Mouse (Mus musculus): ENCODE results near the gene Ripor3. TPM values are rescaled to one million over a fixed set of nuclear protein-coding genes. Genes with fewer than 3 reads are reported as not detected.

The Ripor3 gene
- total RNA-seq (2023), result not detected

DNA sequence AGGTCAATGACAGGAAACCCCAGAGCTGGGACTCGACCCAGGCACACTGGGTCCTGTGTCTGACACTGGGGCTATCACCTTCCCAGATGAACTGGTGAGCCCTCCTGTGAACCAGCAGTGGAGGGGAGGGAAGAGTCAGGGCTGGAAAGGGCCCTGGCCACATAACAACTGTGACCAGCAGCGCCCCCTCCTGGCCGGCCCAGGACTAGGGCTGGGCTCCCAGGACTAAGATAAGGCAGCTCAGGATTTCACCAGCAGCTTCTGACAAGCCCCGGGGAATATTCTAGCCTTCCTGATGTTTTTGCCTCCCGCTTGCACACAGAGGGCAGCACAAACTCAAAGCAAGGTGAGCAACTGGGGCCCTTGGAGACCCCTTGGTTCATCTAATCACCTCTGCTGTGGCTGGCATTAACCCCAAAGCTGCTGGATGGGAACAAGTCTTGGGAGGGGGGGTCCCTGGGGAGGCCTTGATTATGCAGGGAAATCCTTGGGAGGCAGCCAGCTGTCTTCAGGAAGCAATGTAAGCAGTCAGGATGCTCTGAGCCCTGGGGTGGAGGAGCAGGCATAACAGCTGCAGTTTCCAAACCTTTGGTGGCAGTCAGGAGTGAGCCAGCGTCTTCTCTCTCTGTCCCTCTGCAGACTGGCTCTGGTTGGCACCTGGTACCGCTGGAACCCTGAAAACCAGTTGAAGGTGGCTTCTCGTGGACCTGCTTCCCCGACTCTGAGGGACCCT, at the start of gene Ripor3:
Gene Ripor3, minus strand, starts transcription at position 683 of the 733 bp plus-strand sequence.

DNA sequence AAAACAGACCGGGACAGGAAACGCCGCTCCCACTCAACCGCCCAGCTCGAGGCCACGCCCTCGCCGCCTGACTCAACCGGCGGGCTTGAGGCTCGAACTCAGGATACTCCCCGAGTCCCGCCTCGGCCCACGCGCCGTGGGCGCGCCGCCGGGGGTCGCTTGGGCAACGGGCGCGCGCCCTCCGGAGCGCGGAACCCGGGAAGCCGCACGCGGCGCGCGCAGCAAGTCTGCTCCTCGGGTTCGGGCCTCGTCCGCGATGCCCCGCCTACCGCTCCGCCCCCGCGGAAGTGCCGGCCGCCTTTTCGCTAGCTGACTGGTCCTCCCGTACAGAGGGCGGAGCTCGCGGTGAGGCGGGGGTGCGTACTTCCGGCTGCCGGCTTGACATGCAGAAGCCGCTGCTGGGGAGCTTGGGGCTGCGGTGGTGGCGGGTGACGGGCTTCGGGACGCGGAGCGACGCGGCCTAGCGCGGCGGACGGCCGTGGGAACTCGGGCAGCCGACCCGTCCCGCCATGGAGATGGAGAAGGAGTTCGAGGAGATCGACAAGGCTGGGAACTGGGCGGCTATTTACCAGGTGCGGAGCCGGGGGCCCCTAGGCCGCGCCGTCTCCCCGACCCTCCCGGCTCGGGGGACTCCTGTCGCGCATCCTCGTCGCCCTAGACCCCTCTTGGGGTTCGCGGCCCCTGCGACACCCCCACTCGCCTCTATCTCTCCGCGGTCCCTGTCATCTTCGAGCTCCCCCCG, 78.3 kb downstream of the Ripor3 start, which contains the start of gene Ptpn1:
Gene Ptpn1, plus strand, starts transcription at position 73 of the 742 bp plus-strand sequence.

Other genes starting within 250 kb of the Ripor3 start
- gene Ptpn1, start 78.6 kb downstream of the Ripor3 start, total RNA-seq (2023), result 100 to 1,000 TPM; 150 to 156 TPM
- gene Pard6b, start 70.4 kb upstream of the Ripor3 start, total RNA-seq (2023), result 1 to 10 TPM; 3.8 to 3.9 TPM
- 100 to 1,000 TPM in 1 of 2 experiments, 10 to 100 TPM in 1; 96.9 to 104 TPM for gene Adnp, start 196.5 kb upstream of the Ripor3 start, total RNA-seq (2023)
- 10 to 100 TPM; 13.8 to 16.1 TPM for gene Gm20716, start 219.7 kb upstream of the Ripor3 start, total RNA-seq (2023)
- gene Dpm1, start 220.0 kb upstream of the Ripor3 start, total RNA-seq (2023), result 100 to 1,000 TPM; 106 to 117 TPM
- 10 to 100 TPM; 12.6 to 14.2 TPM for gene Mocs3, start 220.0 kb upstream of the Ripor3 start, total RNA-seq (2023)

Data from B cell, adult 67 days (primary cell).